Mouse (Mus musculus) stomach, embryonic 14.5 days (tissue): ENCODE measurements around the gene Srebf2. TPM values are rescaled to one million over a fixed set of nuclear protein-coding genes. Genes with fewer than 3 reads are reported as not detected.
"Not testable (repeated sequence)": the region's sequence is repeated elsewhere in the genome, so short reads cannot be mapped to it uniquely, and the experiment has no call there.

Experiments used
- ATAC-seq: fragments of 200-750 bp; cut with Nextera tagmentation; 2 replicates; pipeline ENCODE4 v1.8.0; 2017; ENCODE audit warnings: low read depth, moderate TSS enrichment; ENCODE audit not compliant: insufficient number of reproducible peaks, insufficient read depth, low FRiP score
- H3K27ac ChIP-seq: fragments of 300-500 bp; sonication (generic); 2 replicates; pipeline ENCODE4 v1.5.1; 2014; ENCODE audit warnings: mild to moderate bottlenecking, low read length, moderate library complexity, mixed read lengths
- H3K27me3 ChIP-seq: fragments of 300-500 bp; sonication (generic); 2 replicates; pipeline ENCODE4 v1.6.1; 2014; ENCODE audit warnings: low read length, control low read depth, mixed read lengths; ENCODE audit not compliant: control insufficient read depth, insufficient read depth
- H3K36me3 ChIP-seq: fragments of 300-500 bp; sonication (generic); 2 replicates; pipeline ENCODE4 v1.6.1; 2014; ENCODE audit warnings: mild to moderate bottlenecking, control low read depth, low read length, moderate library complexity, mixed read lengths; ENCODE audit not compliant: control insufficient read depth, insufficient read depth
- H3K4me1 ChIP-seq: fragments of 300-500 bp; sonication (generic); 2 replicates; pipeline ENCODE4 v1.6.1; 2014; ENCODE audit warnings: low read length, control low read depth, mixed read lengths; ENCODE audit not compliant: control insufficient read depth, insufficient read depth
- H3K4me2 ChIP-seq: fragments of 300-500 bp; sonication (generic); replicated peaks from 2 replicates; pipeline ENCODE4 v1.6.1; 2014; ENCODE audit warnings: low read depth, low read length, control low read depth
- H3K4me3 ChIP-seq: fragments of 300-500 bp; sonication (generic); 2 replicates; pipeline ENCODE4 v1.5.1; 2014; ENCODE audit warnings: low read depth, low read length, control low read depth
- H3K9ac ChIP-seq: fragments of 300-500 bp; sonication (generic); replicated peaks from 2 replicates; pipeline ENCODE4 v1.6.1; 2014; ENCODE audit warnings: low read depth, mild to moderate bottlenecking, control low read depth, low read length, moderate library complexity, mixed read lengths
- H3K9me3 ChIP-seq: fragments of 300-500 bp; sonication (generic); 2 replicates; pipeline ENCODE4 v1.6.1; 2016; ENCODE audit warnings: low read depth, low read length, control low read depth; ENCODE audit not compliant: control insufficient read depth
- WGBS: fragments of 180-500 bp; shearing (Covaris S2); extraction: QIAGEN DNeasy Blood & Tissue Kit; methylation state at CpG from one replicate; pipeline ENCODE4 v1.1.7; 2014; 5-methylcytosine and 5-hydroxymethylcytosine counted together
- polyA plus RNA-seq: library from polyadenylated mRNA; unstranded; fragments of >200 nt; fragmentation: Nextera tagmentation; extraction: Ambion mirVana; gene quantifications from 2 replicates; pipeline ENCODE4 v1.2.1, GENCODE M21; 2014

Srebf2 gene
- 128 and 133 TPM in 2 replicates for polyA plus RNA-seq

GRCm38 (mm10) chr15:82146770-82147610 lies at the start of gene Srebf2:
Gene Srebf2 (plus strand): TSS chr15:82147181.
- under 1% methylated on average over 72 of the region's 79 CpGs for WGBS
- Histone ChIP-seq H3K4me3 (peak within 1 kb of the TSS; percentile 69), H3K27ac (peak within 1 kb of the TSS; percentile 89), H3K4me2 (peak within 1 kb of the TSS; percentile 75), H3K9me3 (no peaks in the 10 kb centered on the region), H3K4me1 (peaks cover 22% of the 10 kb centered on the region), H3K27me3 (no peaks in the 10 kb centered on the region), H3K36me3 (no peaks in the 10 kb centered on the region), H3K9ac (peak within 1 kb of the TSS; percentile 87)
- peak; percentile 97 for ATAC-seq

- Histone ChIP-seq H3K4me2 (no peak overlapping the region), H3K4me1 (no peaks in the 10 kb centered on the region), H3K27ac (no peak overlapping the region), H3K36me3 (no peaks in the 10 kb centered on the region), H3K27me3 (no peaks in the 10 kb centered on the region), H3K9me3 (no peaks in the 10 kb centered on the region), H3K9ac (no peak overlapping the region), H3K4me3 (no peak overlapping the region)
- ATAC-seq = no peak
- WGBS = 22% methylated on average over 8 of the region's 8 CpGs
These were observed 39.9 kb upstream of the Srebf2 start for GRCm38 (mm10) chr15:82106953-82107555.

GRCm38 (mm10) chr15:82120544-82120943 lies 26.4 kb upstream of the Srebf2 start:
- no peak for ATAC-seq
- no peak overlapping the region for H3K27ac ChIP-seq
- 76% methylated on average over 8 of the region's 8 CpGs for WGBS

GRCm38 (mm10) chr15:82126690-82127089 lies 20.3 kb upstream of the Srebf2 start:
- ATAC-seq, H3K4me3 ChIP-seq, H3K27ac ChIP-seq, H3K36me3 ChIP-seq, H3K9ac ChIP-seq, H3K9me3 ChIP-seq, H3K27me3 ChIP-seq: not testable (repeated sequence)
- WGBS = 77% methylated on average over 4 of the region's 4 CpGs
- Histone ChIP-seq H3K4me1 (peaks cover 10% of the 10 kb centered on the region), H3K4me2 (peak overlapping the region; percentile 76; the same call in 1 of the 2 replicates)

More at GRCm38 (mm10) chr15:82120544-82120943, 26.4 kb upstream of the Srebf2 start:
- H3K27me3 ChIP-seq = no peaks in the 10 kb centered on the region
- H3K9me3 ChIP-seq = no peaks in the 10 kb centered on the region
- H3K4me1 ChIP-seq = no peaks in the 10 kb centered on the region
- H3K36me3 ChIP-seq = no peaks in the 10 kb centered on the region
- H3K4me3 ChIP-seq = no peak overlapping the region
- H3K9ac ChIP-seq = no peak overlapping the region
- H3K4me2 ChIP-seq = no peak overlapping the region

GRCm38 (mm10) chr15:82127426-82128374 lies 19.3 kb upstream of the Srebf2 start, which contains the start of gene Ccdc134:
Gene Ccdc134 (plus strand): TSS chr15:82127922.
- Histone ChIP-seq H3K9me3 (no peaks in the 10 kb centered on the region), H3K4me3 (peak within 1 kb of the TSS; percentile 68), H3K36me3 (no peaks in the 10 kb centered on the region; the same call in 1 of the 2 replicates), H3K27ac (peak within 1 kb of the TSS; percentile 68), H3K4me2 (peak within 1 kb of the TSS; percentile 76), H3K27me3 (no peaks in the 10 kb centered on the region), H3K9ac (peak within 1 kb of the TSS; percentile 69), H3K4me1 (peaks cover 10% of the 10 kb centered on the region)
- under 1% methylated on average over 74 of the region's 74 CpGs for WGBS
- peak; percentile 99 for ATAC-seq

GRCm38 (mm10) chr15:82128398-82128797 lies 18.6 kb upstream of the Srebf2 start:
- H3K27me3 ChIP-seq = no peaks in the 10 kb centered on the region
- no peaks in the 10 kb centered on the region; the same call in 1 of the 2 replicates for H3K36me3 ChIP-seq
- peak overlapping the region; percentile 76 for H3K4me2 ChIP-seq
- peak overlapping the region; percentile 68; the same call in 1 of the 2 replicates for H3K27ac ChIP-seq
- WGBS = 1% methylated on average over 5 of the region's 5 CpGs
- H3K9ac ChIP-seq = peak overlapping the region; percentile 69
- H3K4me1 ChIP-seq = peaks cover 10% of the 10 kb centered on the region
- ATAC-seq = no peak
- H3K4me3 ChIP-seq = peak overlapping the region; percentile 68
- no peaks in the 10 kb centered on the region for H3K9me3 ChIP-seq

- no peak overlapping the region for H3K4me3 ChIP-seq
- no peaks in the 10 kb centered on the region for H3K9me3 ChIP-seq
- 59% methylated on average over 7 of the region's 7 CpGs for WGBS
- peaks cover 10% of the 10 kb centered on the region for H3K4me1 ChIP-seq
- no peak for ATAC-seq
- no peak overlapping the region for H3K4me2 ChIP-seq
- H3K9ac ChIP-seq = no peak overlapping the region
- H3K27ac ChIP-seq = no peak overlapping the region
- no peaks in the 10 kb centered on the region; the same call in 1 of the 2 replicates for H3K36me3 ChIP-seq
- H3K27me3 ChIP-seq = no peaks in the 10 kb centered on the region
These were observed 16.4 kb upstream of the Srebf2 start for GRCm38 (mm10) chr15:82130599-82130998.

- Histone ChIP-seq H3K27me3 (no peaks in the 10 kb centered on the region), H3K4me2 (no peak overlapping the region), H3K9ac (no peak overlapping the region), H3K27ac (no peak overlapping the region), H3K9me3 (no peaks in the 10 kb centered on the region), H3K4me3 (no peak overlapping the region), H3K4me1 (no peaks in the 10 kb centered on the region), H3K36me3 (no peaks in the 10 kb centered on the region; the same call in 1 of the 2 replicates)
- no peak for ATAC-seq
- 83% methylated on average over 4 of the region's 4 CpGs for WGBS
These were observed 11.6 kb upstream of the Srebf2 start for GRCm38 (mm10) chr15:82135372-82135771.
